Mouse (Mus musculus) megakaryocyte, embryonic 14.5 days (primary cell): ENCODE results near the gene Gm17467. TPM values are rescaled to one million over a fixed set of nuclear protein-coding genes. Genes with fewer than 3 reads are reported as not detected.
"Not testable (repeated sequence)": the region's sequence is repeated elsewhere in the genome, so short reads cannot be mapped to it uniquely, and the experiment has no call there.

Experiments
- H3K27me3 ChIP-seq: replicated peaks from 2 replicates; pipeline ENCODE3; 2012; ENCODE audit warnings: inconsistent platforms
- H3K36me3 ChIP-seq: replicated peaks from 2 replicates; pipeline ENCODE3; 2012; ENCODE audit warnings: low read length, inconsistent platforms, mixed read lengths
- H3K4me1 ChIP-seq: 2 replicates; pipeline ENCODE4 v1.6.1; 2012; ENCODE audit warnings: inconsistent platforms
- H3K4me3 ChIP-seq: replicated peaks from 2 replicates; pipeline ENCODE3; 2012; ENCODE audit warnings: moderate library complexity, mild to moderate bottlenecking, inconsistent platforms
- H3K9me3 ChIP-seq: 2 replicates; pipeline ENCODE4 v1.6.1; 2012; ENCODE audit warnings: inconsistent platforms
- polyA plus RNA-seq: library from polyadenylated mRNA; stranded (reverse); fragments of >175 nt; gene quantifications from 2 replicates; pipeline ENCODE4 v1.2.3, GENCODE M21; 2012; ENCODE audit warnings: low replicate concordance; ENCODE audit not compliant: insufficient read depth

The Gm17467 gene
- not detected in 2 replicates for polyA plus RNA-seq

DNA sequence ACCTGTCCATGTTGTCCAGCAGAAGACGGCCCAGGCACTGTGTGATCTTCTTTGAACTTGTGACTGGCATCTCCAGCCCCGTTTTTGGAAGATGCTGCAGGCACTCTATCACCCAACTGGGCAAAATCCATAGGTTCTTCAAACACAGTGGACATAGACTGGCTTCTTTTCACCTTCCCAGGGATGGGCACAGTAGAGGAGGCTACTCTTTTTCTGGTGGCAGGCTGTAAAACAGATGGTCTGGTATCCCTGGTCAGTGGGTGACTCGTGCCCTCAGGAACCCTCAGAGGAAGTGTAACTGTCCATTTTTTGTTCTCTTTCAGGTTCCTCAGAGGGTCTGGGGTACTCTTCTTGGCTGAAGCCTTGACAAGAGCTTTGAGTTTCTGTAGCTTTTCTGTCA lies at the start of gene Gm17467:
Gene Gm17467 (minus strand): TSS at position 101 of the 400 bp plus-strand sequence.
- not testable (repeated sequence) for H3K27me3 ChIP-seq, H3K4me1 ChIP-seq, H3K36me3 ChIP-seq, H3K4me3 ChIP-seq, H3K9me3 ChIP-seq

Other genes starting within 250 kb of the Gm17467 start
- not detected in 2 replicates for gene Cldn34c2, start 123.1 kb downstream of the Gm17467 start, polyA plus RNA-seq
- not detected in 2 replicates for gene Cldn34c3, start 88.9 kb upstream of the Gm17467 start, polyA plus RNA-seq